Mouse (Mus musculus) embryonic facial prominence, embryonic 14.5 days (tissue): ENCODE data around the gene Palmd. TPM values are rescaled to one million over a fixed set of nuclear protein-coding genes. Genes with fewer than 3 reads are reported as not detected.

Experiments used
- ATAC-seq: fragments of 200-750 bp; cut with Nextera tagmentation; 2 replicates; pipeline ENCODE4 v1.8.0; 2017; ENCODE audit warnings: low read depth, moderate number of reproducible peaks, moderate TSS enrichment
- DNase-seq: peaks from one replicate; pipeline ENCODE4 v3.0.0-alpha.2; 2015; ENCODE audit warnings: low spot score
- H3K27ac ChIP-seq: fragments of 300-500 bp; sonication (generic); replicated peaks from 2 replicates; pipeline ENCODE4 v1.5.1; 2014; ENCODE audit warnings: low read depth, mild to moderate bottlenecking, low read length, moderate library complexity
- H3K27me3 ChIP-seq: fragments of 300-500 bp; sonication (generic); replicated peaks from 2 replicates; pipeline ENCODE4 v1.6.1; 2014; ENCODE audit warnings: low read length; ENCODE audit not compliant: control insufficient read depth, insufficient read depth
- H3K36me3 ChIP-seq: fragments of 300-500 bp; sonication (generic); 2 replicates; pipeline ENCODE4 v1.6.1; 2014; ENCODE audit warnings: low read length, mixed read lengths; ENCODE audit not compliant: control insufficient read depth, insufficient read depth
- H3K4me1 ChIP-seq: fragments of 300-500 bp; sonication (generic); 2 replicates; pipeline ENCODE4 v1.6.1; 2014; ENCODE audit warnings: antibody characterized with exemption, low read length; ENCODE audit not compliant: control insufficient read depth, insufficient read depth
- H3K4me2 ChIP-seq: fragments of 300-500 bp; sonication (generic); 2 replicates; pipeline ENCODE4 v1.6.1; 2014; ENCODE audit warnings: low read depth, mild to moderate bottlenecking, low read length, moderate library complexity, mixed read lengths
- H3K4me3 ChIP-seq: fragments of 300-500 bp; sonication (generic); 2 replicates; pipeline ENCODE4 v1.5.1; 2014; ENCODE audit warnings: low read depth, mild to moderate bottlenecking, low read length
- H3K9ac ChIP-seq: fragments of 300-500 bp; sonication (generic); 2 replicates; pipeline ENCODE4 v1.6.1; 2014; ENCODE audit warnings: low read depth, mild to moderate bottlenecking, low read length, moderate library complexity, mixed read lengths
- H3K9me3 ChIP-seq: fragments of 300-500 bp; sonication (generic); 2 replicates; pipeline ENCODE4 v1.6.1; 2016; ENCODE audit warnings: low read length; ENCODE audit not compliant: control insufficient read depth
- WGBS: fragments of 180-500 bp; shearing (Covaris S2); extraction: QIAGEN DNeasy Blood & Tissue Kit; methylation state at CpG from one replicate; pipeline ENCODE4 v1.1.7; 2014; 5-methylcytosine and 5-hydroxymethylcytosine counted together
- polyA plus RNA-seq: library from polyadenylated mRNA; unstranded; fragments of >200 nt; fragmentation: Nextera tagmentation; extraction: Ambion mirVana; gene quantifications from 2 replicates; pipeline ENCODE4 v1.2.1, GENCODE M21; 2014

The Palmd gene
- 23.0 and 24.5 TPM in 2 replicates for polyA plus RNA-seq

GRCm38 (mm10) chr3:116968540-116968997 is at the start of gene Palmd:
Gene Palmd, minus strand, starts transcription at chr3:116968987.
- Histone ChIP-seq H3K36me3 (no peaks in the 10 kb centered on the region), H3K27ac (peak within 1 kb of the TSS; percentile 56), H3K4me3 (peak within 1 kb of the TSS; percentile 39), H3K9ac (peak within 1 kb of the TSS; percentile 64), H3K4me1 (no peaks in the 10 kb centered on the region), H3K9me3 (peaks cover 5% of the 10 kb centered on the region; the same call in 1 of the 2 replicates), H3K27me3 (no peaks in the 10 kb centered on the region), H3K4me2 (peak within 1 kb of the TSS; percentile 69)
- 3% methylated on average over 16 of the region's 17 CpGs for WGBS
- DNase-seq: peak; percentile 91
- peak; percentile 90 for ATAC-seq

- no peaks in the 10 kb centered on the region for H3K36me3 ChIP-seq
- H3K27me3 ChIP-seq: no peaks in the 10 kb centered on the region
- no peaks in the 10 kb centered on the region for H3K9me3 ChIP-seq
- DNase-seq: no peak
- no peaks in the 10 kb centered on the region for H3K4me1 ChIP-seq
- no peak for ATAC-seq
- no peak overlapping the region for H3K27ac ChIP-seq
- H3K4me2 ChIP-seq: no peak overlapping the region
- no peak overlapping the region for H3K9ac ChIP-seq
- WGBS: 68% methylated on average over 6 of the region's 6 CpGs
- H3K4me3 ChIP-seq: no peak overlapping the region
Measured at GRCm38 (mm10) chr3:117010182-117010581, 41.4 kb upstream of the Palmd start.

GRCm38 (mm10) chr3:117007340-117007739 is 38.6 kb upstream of the Palmd start:
- no peaks in the 10 kb centered on the region for H3K9me3 ChIP-seq
- H3K4me3 ChIP-seq: no peak overlapping the region
- 75% methylated on average over 6 of the region's 6 CpGs for WGBS
- H3K4me1 ChIP-seq: no peaks in the 10 kb centered on the region
- no peaks in the 10 kb centered on the region for H3K36me3 ChIP-seq
- no peak overlapping the region for H3K27ac ChIP-seq
- no peak overlapping the region for H3K4me2 ChIP-seq
- H3K9ac ChIP-seq: no peak overlapping the region
- DNase-seq: no peak
- no peaks in the 10 kb centered on the region for H3K27me3 ChIP-seq
- ATAC-seq: no peak

GRCm38 (mm10) chr3:117006636-117007035 is 37.8 kb upstream of the Palmd start:
- Histone ChIP-seq H3K9ac (no peak overlapping the region), H3K4me1 (no peaks in the 10 kb centered on the region), H3K27me3 (no peaks in the 10 kb centered on the region), H3K36me3 (no peaks in the 10 kb centered on the region), H3K27ac (no peak overlapping the region), H3K9me3 (no peaks in the 10 kb centered on the region), H3K4me3 (no peak overlapping the region), H3K4me2 (no peak overlapping the region)
- no peak for ATAC-seq
- DNase-seq: no peak
- 90% methylated on average over 3 of the region's 3 CpGs for WGBS

- no peak overlapping the region for H3K4me3 ChIP-seq
- H3K9ac ChIP-seq: no peak overlapping the region
- H3K4me2 ChIP-seq: no peak overlapping the region
- H3K27me3 ChIP-seq: no peaks in the 10 kb centered on the region
- H3K4me1 ChIP-seq: no peaks in the 10 kb centered on the region
- H3K36me3 ChIP-seq: no peaks in the 10 kb centered on the region
- ATAC-seq (no peak), DNase-seq (no peak)
- 60% methylated on average over 6 of the region's 6 CpGs for WGBS
- H3K9me3 ChIP-seq: no peaks in the 10 kb centered on the region
- H3K27ac ChIP-seq: no peak overlapping the region
Measured at GRCm38 (mm10) chr3:117003379-117003778, 34.6 kb upstream of the Palmd start.

GRCm38 (mm10) chr3:117001686-117002485 is 33.1 kb upstream of the Palmd start:
- peak; percentile 53; the same call in 1 of the 2 replicates for ATAC-seq
- no peaks in the 10 kb centered on the region for H3K9me3 ChIP-seq
- H3K27ac ChIP-seq: no peak overlapping the region
- H3K4me2 ChIP-seq: no peak overlapping the region
- no peaks in the 10 kb centered on the region for H3K36me3 ChIP-seq
- H3K4me3 ChIP-seq: no peak overlapping the region
- no peaks in the 10 kb centered on the region for H3K4me1 ChIP-seq
- no peak overlapping the region for H3K9ac ChIP-seq
- DNase-seq: no peak
- H3K27me3 ChIP-seq: no peaks in the 10 kb centered on the region
- WGBS: 51% methylated on average over 9 of the region's 9 CpGs

- Histone ChIP-seq H3K9ac (no peak overlapping the region), H3K36me3 (no peaks in the 10 kb centered on the region), H3K9me3 (no peaks in the 10 kb centered on the region), H3K27me3 (no peaks in the 10 kb centered on the region), H3K27ac (no peak overlapping the region), H3K4me1 (no peaks in the 10 kb centered on the region), H3K4me2 (no peak overlapping the region), H3K4me3 (no peak overlapping the region)
- 74% methylated on average over 2 of the region's 2 CpGs for WGBS
- no peak for ATAC-seq
- DNase-seq: no peak
Measured at GRCm38 (mm10) chr3:116993011-116993410, 24.2 kb upstream of the Palmd start.

GRCm38 (mm10) chr3:116991180-116991579 is 22.4 kb upstream of the Palmd start:
- Histone ChIP-seq H3K27me3 (no peaks in the 10 kb centered on the region), H3K9ac (no peak overlapping the region), H3K4me1 (no peaks in the 10 kb centered on the region), H3K27ac (no peak overlapping the region), H3K4me3 (no peak overlapping the region), H3K9me3 (no peaks in the 10 kb centered on the region), H3K36me3 (no peaks in the 10 kb centered on the region), H3K4me2 (no peak overlapping the region)
- WGBS: 93% methylated on average over 2 of the region's 2 CpGs
- ATAC-seq (no peak), DNase-seq (no peak)

- Histone ChIP-seq H3K9me3 (no peaks in the 10 kb centered on the region), H3K27ac (no peak overlapping the region), H3K27me3 (no peaks in the 10 kb centered on the region), H3K36me3 (no peaks in the 10 kb centered on the region), H3K9ac (no peak overlapping the region), H3K4me2 (no peak overlapping the region), H3K4me3 (no peak overlapping the region), H3K4me1 (peaks cover 11% of the 10 kb centered on the region)
- no peak for ATAC-seq
- no peak for DNase-seq
- WGBS: 89% methylated on average over 3 of the region's 3 CpGs
Measured at GRCm38 (mm10) chr3:116988221-116988620, 19.4 kb upstream of the Palmd start.
